9 mouse cellular contexts compared by ENCODE assay signal in genomic region chr7:140955758-140956555, GRCm38 (mm10). TPM values are rescaled to one million over a fixed set of nuclear protein-coding genes. Genes with fewer than 3 reads are reported as not detected.
DNase-seq lines count a peak whose midpoint lies in the region; ATAC-seq and TF ChIP-seq lines count a peak whose summit lies in the region.
"Had no signal": no experiment of that assay in that cellular context is flagged by ENCODE, and none has a peak within 500 bp of the region (broad histone marks: within the 10 kb centered on the region; RNA-seq: fewer than 3 reads in every experiment).

Gene Gm45717 (minus strand): TSS chr7:140955937.
Gene Ifitm2 (minus strand): TSS chr7:140955987.

- peak within 1 kb of the TSS; percentile 46; the same call in 1 of the 2 replicates for H3K9ac ChIP-seq in forebrain, embryonic 13.5 days
- peak within 1 kb of the TSS; percentile 84 for H3K9ac ChIP-seq in stomach, embryonic 16.5 days (ENCODE audit: low read length)

- peaks cover 38% of the 10 kb centered on the region for H3K36me3 ChIP-seq in E14TG2a.4 (ENCODE audit: insufficient read depth, low read length)
- H3K36me3 ChIP-seq in forebrain, embryonic 13.5 days (ENCODE audit: poor library complexity, severe bottlenecking), result no peaks in the 10 kb centered on the region
- no peaks in the 10 kb centered on the region; the same call in 1 of the 2 replicates for H3K36me3 ChIP-seq in stomach, embryonic 16.5 days (ENCODE audit: control insufficient read depth, insufficient read depth, low read length)

- H3K9me3 ChIP-seq in E14TG2a.4 (ENCODE audit: low read length), result no peaks in the 10 kb centered on the region
- H3K9me3 ChIP-seq in forebrain, embryonic 13.5 days (replicated peaks), result no peaks in the 10 kb centered on the region
- H3K9me3 ChIP-seq in stomach, embryonic 16.5 days (replicated peaks; ENCODE audit: control insufficient read depth, low read length), result no peaks in the 10 kb centered on the region

- DNase-seq in adrenal gland, adult 2 months, result peak; percentile 89
- peak; percentile 82 to 85 for DNase-seq in heart, postnatal 36 days
- peak; percentile 91 for DNase-seq in large intestine, adult 2 months (ENCODE audit: low read depth, low spot score)

- peak within 1 kb of the TSS; percentile 93 for H3K4me3 ChIP-seq in E14TG2a.4 (replicated peaks; ENCODE audit: low read length)
- peak within 1 kb of the TSS; percentile 35 for H3K4me3 ChIP-seq in forebrain, embryonic 13.5 days
- peak within 1 kb of the TSS; percentile 72 for H3K4me3 ChIP-seq in stomach, embryonic 16.5 days (replicated peaks; ENCODE audit: low read length)

- ATAC-seq in forebrain, embryonic 13.5 days, result peak; percentile 61; the same call in 1 of the 2 replicates
- ATAC-seq in megakaryocyte, adult 5-6 weeks (ENCODE audit: poor library complexity, severe bottlenecking), result peak; percentile 50
- ATAC-seq in stomach, embryonic 16.5 days (ENCODE audit: insufficient read depth, low FRiP score), result peak; percentile 91
- ATAC-seq in cerebellum, adult (ENCODE audit: insufficient number of reproducible peaks, low FRiP score, low TSS enrichment), result no peak

- H3K27me3 ChIP-seq in E14TG2a.4 (ENCODE audit: insufficient read depth, low read length), result no peaks in the 10 kb centered on the region
- H3K27me3 ChIP-seq in forebrain, embryonic 13.5 days, result peaks cover 5% of the 10 kb centered on the region; the same call in 1 of the 2 replicates
- no peaks in the 10 kb centered on the region for H3K27me3 ChIP-seq in stomach, embryonic 16.5 days (ENCODE audit: control insufficient read depth, insufficient read depth, low read length)

- H3K27ac ChIP-seq in forebrain, embryonic 13.5 days, result no peak within 1 kb of the TSS
- peak within 1 kb of the TSS; percentile 99 for H3K27ac ChIP-seq in stomach, embryonic 16.5 days (ENCODE audit: low read length)

- intact Hi-C loops in heart, postnatal 36 days (cut with DNase I), result loop anchor here (1.0 to 5.0 kb wide), 2 partner anchors 15 to 216 kb away; partner anchors contain the start of genes Pgghg and Rnh1

- no peak for TF ChIP-seq CTCF in E14TG2a.4 (conservative IDR thresholded peaks at IDR 0.05; ENCODE audit: low read length)

- 27% methylated on average over 11 of the region's 11 CpGs for WGBS in forebrain, embryonic 13.5 days
- WGBS in large intestine, adult 2 months, result 4% methylated on average over 11 of the region's 11 CpGs
- WGBS in stomach, embryonic 16.5 days, result 4% methylated on average over 11 of the region's 11 CpGs

- peak within 1 kb of the TSS; percentile 61 for H3K4me2 ChIP-seq in forebrain, embryonic 13.5 days
- H3K4me2 ChIP-seq in stomach, embryonic 16.5 days (ENCODE audit: low read depth, low read length), result peak within 1 kb of the TSS; percentile 92

- H3K4me1 ChIP-seq in E14TG2a.4 (replicated peaks; ENCODE audit: low read depth, low read length), result peaks cover 80% of the 10 kb centered on the region
- peaks cover 29% of the 10 kb centered on the region for H3K4me1 ChIP-seq in forebrain, embryonic 13.5 days
- peaks cover 45% of the 10 kb centered on the region for H3K4me1 ChIP-seq in stomach, embryonic 16.5 days (ENCODE audit: control insufficient read depth, insufficient read depth, low read length)

RNA-seq across cellular contexts. Expression of gene Gm45717, which starts in this region (rescaled TPM):
- not detected for total RNA-seq in adrenal gland, adult 2 months (2021)
- not detected in 2 replicates for polyA plus RNA-seq in adrenal gland, adult 2 months (2012; rRNA removed)
- not detected in 2 replicates for polyA plus RNA-seq in forebrain, embryonic 13.5 days (2015; fragmentation: Nextera tagmentation; extraction: Ambion mirVana)
- total RNA-seq in heart, postnatal 36 days (2021), result under 1 TPM in 1 of 2 experiments, not detected in 1; 0.76 TPM
- not detected in 2 replicates for polyA plus RNA-seq in large intestine, adult 2 months (2012; rRNA removed)
- not detected in 2 replicates for total RNA-seq in megakaryocyte, adult 5-6 weeks (2015)
- 0.88 TPM in 1 of 2 replicates, not detected in the other for total RNA-seq in megakaryocyte, adult 5-6 weeks (2017)
- polyA plus RNA-seq in stomach, embryonic 16.5 days (2015; fragmentation: Nextera tagmentation; extraction: Ambion mirVana), result not detected in 2 replicates
- total RNA-seq: left cerebral cortex, postnatal 14 days had no signal

RNA-seq across cellular contexts. Expression of gene Ifitm2, which starts in this region (rescaled TPM):
- total RNA-seq in adrenal gland, adult 2 months (2021), result 100 to 1,000 TPM; 504 to 654 TPM
- 947 and 952 TPM in 2 replicates for polyA plus RNA-seq in adrenal gland, adult 2 months (2012; rRNA removed)
- 147 and 153 TPM in 2 replicates for polyA plus RNA-seq in forebrain, embryonic 13.5 days (2015; fragmentation: Nextera tagmentation; extraction: Ambion mirVana)
- total RNA-seq in heart, postnatal 36 days (2021), result 100 to 1,000 TPM; 111 to 112 TPM
- 596 and 675 TPM in 2 replicates for polyA plus RNA-seq in large intestine, adult 2 months (2012; rRNA removed)
- 773 and 813 TPM in 2 replicates for total RNA-seq in megakaryocyte, adult 5-6 weeks (2015)
- 401 and 447 TPM in 2 replicates for total RNA-seq in megakaryocyte, adult 5-6 weeks (2017)
- 1,006 and 1,276 TPM in 2 replicates for polyA plus RNA-seq in stomach, embryonic 16.5 days (2015; fragmentation: Nextera tagmentation; extraction: Ambion mirVana)

Comparison
In these comparisons a context has a peak if more than half of its experiments do, and no peak if none do; other contexts are left out.
1. H3K4me3 ChIP-seq: peak in every context shown above with its lines; median percentile 93 in E14TG2a.4; 72 in stomach, embryonic 16.5 days; 35 in forebrain, embryonic 13.5 days.